Mouse (Mus musculus): ENCODE results near the gene Rbl1. TPM values are rescaled to one million over a fixed set of nuclear protein-coding genes. Genes with fewer than 3 reads are reported as not detected.
A peak's percentile ranks its signal among the peaks of the same experiment; 100 is the strongest.

The Rbl1 gene
- total and polyA plus RNA-seq, 3 experiments, result 14.9 to 27.4 (median 21.9) TPM

DNA sequence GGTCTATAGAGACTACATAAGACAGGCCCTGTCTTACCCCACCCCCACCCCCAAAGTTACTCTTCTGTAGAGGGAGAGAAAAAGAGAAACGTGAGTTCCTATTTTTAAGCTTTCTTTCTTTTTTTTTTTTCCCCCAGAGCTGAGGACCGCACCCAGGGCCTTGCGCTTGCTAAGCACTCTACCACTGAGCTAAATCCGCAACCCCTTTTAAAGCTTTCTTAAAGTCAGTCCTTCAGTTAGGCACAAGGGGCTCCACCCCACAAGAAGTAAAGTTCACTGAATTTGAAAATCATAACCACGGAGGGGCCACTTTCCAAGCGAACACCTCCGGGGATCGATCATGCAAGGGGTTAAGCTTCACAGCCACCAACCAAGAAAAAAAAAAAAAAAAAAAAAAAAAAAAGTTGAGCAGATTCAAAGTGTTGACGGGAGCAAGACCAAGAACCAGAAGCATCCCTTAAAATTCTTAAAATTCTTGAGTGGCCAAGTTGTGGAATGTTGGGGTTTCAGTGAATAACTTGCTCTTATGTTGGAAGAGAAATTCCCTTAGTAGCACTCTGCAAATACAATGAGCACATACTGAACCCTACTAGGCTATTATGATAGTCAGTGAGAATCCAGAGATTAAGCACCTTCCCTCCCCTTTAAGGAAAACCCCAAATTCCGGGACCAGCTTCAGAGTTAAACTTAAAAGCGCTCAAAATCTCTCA is 70.4 kb downstream of the Rbl1 start:
- TF ChIP-seq CHD2 (IDR thresholded peaks at IDR 0.05; ENCODE audit: low read length), result peak; percentile 53; the same call in 1 of the 2 replicates
- no peak for TF ChIP-seq MAFK (IDR thresholded peaks at IDR 0.05; ENCODE audit: insufficient replicate concordance, low read length)
- no peak for TF ChIP-seq ZMIZ1 (IDR thresholded peaks at IDR 0.05; ENCODE audit: low read depth, low read length)
- TF ChIP-seq POLR2A (IDR thresholded peaks at IDR 0.05; ENCODE audit: low read depth, low read length), result no peak
- no peak for TF ChIP-seq POLR2AphosphoS2 (IDR thresholded peaks at IDR 0.05; ENCODE audit: low read depth, low read length)
- no peak for TF ChIP-seq ELF1 (IDR thresholded peaks at IDR 0.05; ENCODE audit: low read depth, low read length)
- no peak for TF ChIP-seq MXI1 (IDR thresholded peaks at IDR 0.05; ENCODE audit: low read depth, low read length)
- TF ChIP-seq EP300 (IDR thresholded peaks at IDR 0.05; ENCODE audit: low read length), result 0 out of 2 replicates have a peak, but pooled peaks have one; percentile 40
- peak; percentile 92 for TF ChIP-seq ZNF384 (IDR thresholded peaks at IDR 0.05; ENCODE audit: low read depth, low read length)
- no peak for TF ChIP-seq SIN3A (IDR thresholded peaks at IDR 0.05; ENCODE audit: low read length)
- no peak for TF ChIP-seq KAT2A (IDR thresholded peaks at IDR 0.05; ENCODE audit: insufficient replicate concordance, low read length)
- TF ChIP-seq SMC3 (IDR thresholded peaks at IDR 0.05; ENCODE audit: low read depth, low read length), result no peak
- TF ChIP-seq NELFE (IDR thresholded peaks at IDR 0.05; ENCODE audit: low read depth, low read length), result no peak
- peak; percentile 92 for TF ChIP-seq BHLHE40 (IDR thresholded peaks at IDR 0.05; ENCODE audit: low read depth, low read length)
- no peak for TF ChIP-seq MYC (IDR thresholded peaks at IDR 0.05; ENCODE audit: low read depth, low read length)
- TF ChIP-seq TCF12 (IDR thresholded peaks at IDR 0.05; ENCODE audit: low read depth, low read length), result no peak
- no peak for TF ChIP-seq IRF4 (IDR thresholded peaks at IDR 0.05; ENCODE audit: low read depth, low read length)
- no peak for TF ChIP-seq E2F4 (IDR thresholded peaks at IDR 0.05; ENCODE audit: insufficient replicate concordance, low read depth, low read length)
- no peak for TF ChIP-seq USF1 (IDR thresholded peaks at IDR 0.05; ENCODE audit: low read depth, low read length)
- no peak for TF ChIP-seq RAD21 (IDR thresholded peaks at IDR 0.05; ENCODE audit: low read depth, low read length)
- no peak for TF ChIP-seq NRF1 (IDR thresholded peaks at IDR 0.05; ENCODE audit: low read depth, low read length)
- TF ChIP-seq JUND (conservative IDR thresholded peaks at IDR 0.05; ENCODE audit: low read depth, low read length), result no peak
- TF ChIP-seq TBP (conservative IDR thresholded peaks at IDR 0.05; ENCODE audit: low read depth, low read length), result no peak
- TF ChIP-seq USF2 (conservative IDR thresholded peaks at IDR 0.05; ENCODE audit: low read depth, low read length), result no peak
- no peak for TF ChIP-seq RCOR1 (conservative IDR thresholded peaks at IDR 0.05; ENCODE audit: low read depth, low read length)
- TF ChIP-seq ETS1 (conservative IDR thresholded peaks at IDR 0.05; ENCODE audit: low read depth, low read length), result peak; percentile 24; the same call in 1 of the 2 replicates
- peak; percentile 87 for TF ChIP-seq MEF2A (IDR thresholded peaks at IDR 0.05; ENCODE audit: borderline replicate concordance, low read depth, low read length)
- dilution Hi-C loops (cut with MboI; ENCODE audit: extremely low pct_ligation_motif_present, extremely low pct_unique_long_range_greater_than_20kb, low sequenced_read_pairs) (no loop called here), in situ Hi-C loops (cut with MboI; ENCODE audit: low pct_ligation_motif_present, low pct_unique_long_range_greater_than_20kb, low sequenced_read_pairs) (loop anchor here (10.0 to 25.0 kb wide), 2 partner anchors 51 to 428 kb away; partner anchors contain the start of genes Blcap and Nnat)
- Histone ChIP-seq H3K9me3 (replicated peaks; ENCODE audit: low read length) (no peaks in the 10 kb centered on the region), H3K27me3 (replicated peaks) (no peaks in the 10 kb centered on the region), H3K27ac (ENCODE audit: insufficient read depth, low read depth) (peak overlapping the region; percentile 64), H3K4me3 (replicated peaks in 1 of 3; ENCODE audit: low read depth in 2 of 3, low read length in 2 of 3, poor library complexity in 1 of 3) (peak overlapping the region; percentile 70 to 90 (median 74)), H3K36me3 (replicated peaks in 1 of 2; ENCODE audit: control insufficient read depth in 1 of 2, insufficient read depth in 1 of 2, low read length in 1 of 2) (no peaks in the 10 kb centered on the region), H3K9ac (ENCODE audit: insufficient read depth, low read depth) (peak overlapping the region; percentile 71), H3K4me2 (ENCODE audit: insufficient read depth, low read depth, poor library complexity, severe bottlenecking) (peak overlapping the region; percentile 22), H3K4me1 (ENCODE audit: control insufficient read depth in 1 of 2, insufficient read depth in 2 of 2) (peaks cover 7 to 45% of the 10 kb centered on the region in 2 experiments; a peak in 3 of 4 replicates), H3K79me2 (replicated peaks; ENCODE audit: control insufficient read depth, extremely low read depth, insufficient read depth, poor library complexity, severe bottlenecking) (peaks cover 29% of the 10 kb centered on the region)
- peak; percentile 58 for DNase-seq (ENCODE audit: extremely low read depth)

Measured in CH12.LX (cell line).